Mouse (Mus musculus) spleen, adult 2 months (tissue): ENCODE measurements around the gene Ints6l.
"Not testable (repeated sequence)": the region's sequence is repeated elsewhere in the genome, so short reads cannot be mapped to it uniquely, and the experiment has no call there.

Source experiments
- CTCF ChIP-seq: fragments of 200-500 bp; IDR thresholded peaks from 2 replicates; pipeline ENCODE4 v1.5.1; 2011; ENCODE audit warnings: mild to moderate bottlenecking, inconsistent platforms; ENCODE audit not compliant: insufficient read depth, insufficient read length, insufficient replicate concordance; ENCODE audit errors: extremely low read depth
- POLR2A ChIP-seq: fragments of 200-500 bp; IDR thresholded peaks from 2 replicates; pipeline ENCODE4 v1.6.1; 2011; ENCODE audit warnings: low read depth, low read length, inconsistent platforms

DNA sequence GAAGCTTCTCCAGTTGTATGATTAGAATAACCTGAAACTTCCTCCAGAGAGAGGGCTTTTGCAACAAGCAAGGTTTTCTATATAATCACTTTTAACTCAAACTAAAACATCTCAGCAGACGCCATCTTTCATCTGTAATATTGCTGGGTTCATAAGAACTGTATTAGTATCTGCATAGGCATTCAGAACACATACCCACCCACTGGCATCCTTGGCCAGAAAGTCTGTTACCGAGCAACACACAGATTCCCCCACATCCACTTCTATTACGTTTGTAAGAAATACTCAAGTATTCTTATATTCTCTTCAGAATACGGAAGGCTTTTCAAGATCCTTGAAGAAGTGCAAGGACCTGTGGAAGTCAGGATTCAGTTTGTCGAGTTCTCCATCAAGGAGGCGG lies 69.8 kb downstream of the Ints6l start, which contains the start of gene Gm10477:
- TF ChIP-seq POLR2A, CTCF: not testable (repeated sequence)
